Mouse (Mus musculus) thymus, adult 18-20 months (tissue): ENCODE data around the gene Sirt6.

Experiments
- DNase-seq, 2 experiments: peaks; one replicate each; pipeline ENCODE4 v3.0.0; 2022; ENCODE audit warnings: mixed read lengths in 2 of 2

Gene Sirt6

DNA sequence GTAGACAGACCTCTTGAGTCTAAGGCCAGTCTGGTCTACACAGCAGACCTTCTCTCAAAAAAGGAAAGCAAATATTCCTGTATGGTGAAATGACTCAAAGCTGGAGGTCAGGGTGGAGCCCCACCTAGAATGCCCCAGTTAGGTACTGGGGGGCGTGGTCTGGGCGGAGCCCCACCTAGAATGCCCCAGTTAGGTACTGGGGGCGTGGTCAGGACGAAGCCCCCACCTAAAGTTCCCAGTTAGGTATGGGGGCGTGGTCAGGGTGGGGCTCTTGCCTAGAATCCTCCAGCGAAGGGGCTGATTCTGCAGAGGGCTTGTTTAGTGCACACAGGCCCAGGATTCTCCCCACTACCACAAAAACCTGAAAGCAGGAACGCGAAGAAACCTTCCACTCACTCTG is 4.2 kb downstream of the Sirt6 start:
- no peak for DNase-seq

DNA sequence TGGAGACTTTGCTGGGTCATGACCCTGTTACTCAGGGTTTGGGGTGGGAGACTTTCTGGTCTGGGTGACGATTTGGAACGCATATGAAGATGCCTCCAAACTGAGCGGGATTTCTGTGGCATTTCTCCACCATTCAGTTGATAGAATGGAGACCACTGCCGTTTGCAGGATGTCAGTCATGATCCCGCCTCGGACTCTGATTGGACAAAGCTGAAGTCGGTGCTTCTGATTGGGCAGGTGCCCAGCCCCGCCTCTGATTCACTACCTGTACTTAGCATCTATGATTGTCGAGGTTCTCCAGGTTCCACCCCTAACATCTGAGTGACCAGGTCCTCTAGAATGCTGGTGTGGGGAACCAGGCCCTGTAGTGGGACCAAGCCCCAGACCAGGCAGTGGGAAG is 6.8 kb downstream of the Sirt6 start:
- no peak for DNase-seq

DNA sequence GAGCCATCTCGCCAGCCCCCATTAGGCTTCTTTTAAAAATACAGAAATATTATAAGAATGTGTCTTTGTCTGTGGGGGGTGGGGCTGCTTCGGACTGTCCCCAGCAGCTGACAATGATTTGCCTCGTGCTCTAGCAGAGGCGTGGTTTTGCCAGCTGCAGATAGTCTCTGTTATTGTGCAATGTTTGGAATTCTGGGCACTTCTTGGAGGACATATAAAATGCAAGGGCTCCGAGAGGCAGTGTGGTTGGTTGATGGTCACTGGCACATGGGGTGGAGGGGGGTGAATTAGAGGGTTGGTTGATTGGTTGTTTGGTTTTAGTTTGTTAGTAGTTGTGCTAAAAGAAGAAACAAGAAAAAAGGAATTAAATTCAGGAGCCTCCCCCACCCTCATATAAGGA is 7.6 kb downstream of the Sirt6 start:
- DNase-seq = no peak

DNA sequence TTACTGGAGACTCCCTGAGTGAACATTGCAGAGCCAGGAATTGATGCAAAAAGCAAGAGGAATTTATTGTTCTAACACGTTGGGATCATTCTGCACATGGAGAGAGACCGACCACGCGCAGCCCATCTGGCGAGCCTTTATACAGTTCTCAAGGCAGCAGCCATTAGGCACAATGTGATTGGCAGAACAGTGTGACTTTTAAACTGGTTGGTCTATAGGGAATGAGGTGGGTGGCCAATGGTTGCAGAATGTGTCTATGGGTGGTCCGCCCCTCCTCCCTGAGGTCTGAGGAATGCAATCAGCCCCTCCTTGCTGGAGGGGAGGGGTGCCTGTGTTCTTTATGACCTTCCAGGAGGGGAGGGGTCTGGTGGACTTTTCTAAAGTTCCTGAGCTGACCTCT is 12.1 kb downstream of the Sirt6 start:
- DNase-seq = no peak

DNA sequence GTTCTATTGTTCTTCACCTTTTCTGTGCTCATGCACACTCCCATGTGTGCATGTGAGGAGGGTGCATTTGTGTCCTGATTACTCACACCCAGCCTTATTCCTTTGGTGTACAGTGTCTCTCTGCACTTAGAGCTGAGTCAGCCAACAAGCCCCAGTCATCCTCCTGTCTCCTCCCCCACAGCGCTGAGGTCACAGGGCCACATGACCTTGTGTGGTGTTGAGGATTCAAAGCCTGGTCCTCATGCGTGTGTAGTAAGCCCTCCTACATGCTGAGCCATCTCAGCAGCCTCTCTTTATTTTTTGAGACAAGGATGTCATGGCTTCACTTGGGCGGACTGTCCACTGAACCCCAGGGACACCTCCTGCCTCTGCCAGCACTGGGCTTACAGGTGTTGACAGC is 14.8 kb downstream of the Sirt6 start:
- DNase-seq = no peak

DNA sequence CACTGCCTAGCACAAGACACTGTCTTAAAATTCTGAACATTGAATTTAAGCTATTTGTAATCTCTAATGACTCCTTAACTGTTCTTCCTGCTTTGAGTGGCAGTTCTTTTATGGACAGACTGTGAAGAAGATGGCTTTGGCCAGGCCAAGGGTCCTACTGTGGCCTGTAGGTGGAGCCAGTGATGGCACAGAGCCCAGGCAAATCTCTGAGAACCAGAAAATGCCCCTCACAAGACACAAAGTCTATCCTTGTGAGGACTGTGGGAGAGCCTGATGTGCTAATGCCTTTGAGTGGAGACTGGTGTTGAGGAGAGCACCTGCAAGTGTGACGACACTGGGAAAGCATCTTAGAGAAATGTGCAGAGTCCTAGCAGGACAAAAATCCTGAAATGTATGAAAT is 19.3 kb downstream of the Sirt6 start:
- DNase-seq = no peak

DNA sequence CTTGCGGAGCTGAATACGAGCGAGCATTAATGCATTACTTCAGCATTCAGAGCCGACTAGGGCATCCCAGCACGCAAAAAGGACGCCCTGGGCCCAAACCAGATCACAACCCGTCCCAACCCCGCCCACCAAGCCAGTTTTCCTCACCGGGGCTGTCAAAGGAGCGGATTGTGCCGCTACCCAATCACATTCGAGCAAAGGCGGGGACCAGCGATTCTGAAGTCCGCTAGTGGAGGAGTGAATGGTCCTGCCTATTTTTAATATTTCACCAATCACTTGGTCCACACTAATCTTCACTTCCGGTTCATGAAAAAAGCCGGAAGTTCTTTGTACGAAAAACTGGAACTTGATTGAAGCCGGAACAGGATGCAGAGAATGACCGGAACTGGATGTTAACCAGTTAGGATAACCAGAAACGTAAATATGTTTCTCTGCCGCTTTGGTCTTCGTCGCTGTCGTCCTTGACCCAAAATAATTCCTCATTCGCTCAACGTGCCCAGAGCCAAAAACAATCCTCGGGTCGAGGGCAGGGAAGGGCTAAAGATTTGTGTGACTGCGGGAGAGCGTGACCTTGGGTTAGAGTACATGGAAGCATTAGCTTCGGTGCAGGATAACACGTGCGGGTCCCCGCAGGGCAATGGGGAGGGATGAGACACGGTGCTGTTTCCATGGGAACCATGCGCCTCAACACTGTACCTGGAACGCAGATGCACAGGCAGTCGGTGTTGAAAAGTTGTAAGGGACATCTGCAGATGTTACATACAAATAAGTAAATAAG is 21.4 kb downstream of the Sirt6 start, which contains the start of gene BC025920:
Gene BC025920, plus strand, starts transcription at position 297 of the 778 bp plus-strand sequence.
- peak; percentile 75 to 86 for DNase-seq

DNA sequence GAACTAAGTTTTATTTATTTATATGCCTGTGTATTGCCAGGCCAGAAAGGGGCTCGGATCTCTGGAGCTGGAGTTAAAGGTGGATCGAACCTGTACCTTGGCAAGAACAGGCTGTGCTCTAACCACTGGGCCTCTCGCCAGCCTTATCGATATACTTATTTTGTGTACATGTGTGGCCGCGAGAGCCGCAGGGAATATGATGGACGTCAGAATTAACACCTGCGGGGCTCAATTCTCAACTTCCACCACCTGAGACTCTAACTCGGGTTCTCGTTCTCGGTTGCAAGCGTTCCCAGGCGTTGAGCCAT is 22.0 kb downstream of the Sirt6 start:
- DNase-seq = no peak

DNA sequence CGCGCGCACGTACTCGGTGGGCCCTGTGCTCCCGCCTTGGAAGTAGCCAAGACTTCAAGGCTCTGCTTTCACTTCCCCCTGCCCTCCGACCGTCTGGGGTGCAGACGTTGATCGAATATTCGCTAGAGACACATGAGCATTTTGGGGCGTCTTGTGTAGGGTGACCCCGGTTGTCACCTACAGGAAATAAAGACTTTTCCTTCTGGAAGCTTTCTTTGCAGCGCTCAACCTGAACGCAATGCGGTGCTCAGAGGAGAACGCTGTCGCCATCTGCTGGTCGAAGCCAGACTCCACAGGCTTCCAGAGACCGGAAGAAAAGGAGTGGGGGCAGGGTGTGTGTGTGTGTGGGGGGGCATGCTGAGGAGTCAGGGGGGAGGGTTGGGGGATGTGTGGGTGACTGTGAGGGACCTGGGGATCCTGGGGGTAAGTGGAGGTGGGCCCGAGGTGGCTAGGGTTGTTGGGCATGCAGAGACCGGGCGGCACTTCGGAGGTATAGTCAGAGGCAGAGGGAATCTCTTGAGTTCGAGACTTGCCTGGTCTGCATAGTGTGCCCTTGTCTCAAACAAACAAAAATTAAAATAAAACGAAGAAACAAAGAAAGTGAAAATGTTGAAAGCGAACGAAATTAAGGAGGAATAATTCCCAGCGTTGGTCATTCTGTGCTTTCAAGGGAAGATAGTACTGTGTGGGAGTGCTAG is 22.5 kb downstream of the Sirt6 start:
- DNase-seq = peak; percentile 79 to 83

DNA sequence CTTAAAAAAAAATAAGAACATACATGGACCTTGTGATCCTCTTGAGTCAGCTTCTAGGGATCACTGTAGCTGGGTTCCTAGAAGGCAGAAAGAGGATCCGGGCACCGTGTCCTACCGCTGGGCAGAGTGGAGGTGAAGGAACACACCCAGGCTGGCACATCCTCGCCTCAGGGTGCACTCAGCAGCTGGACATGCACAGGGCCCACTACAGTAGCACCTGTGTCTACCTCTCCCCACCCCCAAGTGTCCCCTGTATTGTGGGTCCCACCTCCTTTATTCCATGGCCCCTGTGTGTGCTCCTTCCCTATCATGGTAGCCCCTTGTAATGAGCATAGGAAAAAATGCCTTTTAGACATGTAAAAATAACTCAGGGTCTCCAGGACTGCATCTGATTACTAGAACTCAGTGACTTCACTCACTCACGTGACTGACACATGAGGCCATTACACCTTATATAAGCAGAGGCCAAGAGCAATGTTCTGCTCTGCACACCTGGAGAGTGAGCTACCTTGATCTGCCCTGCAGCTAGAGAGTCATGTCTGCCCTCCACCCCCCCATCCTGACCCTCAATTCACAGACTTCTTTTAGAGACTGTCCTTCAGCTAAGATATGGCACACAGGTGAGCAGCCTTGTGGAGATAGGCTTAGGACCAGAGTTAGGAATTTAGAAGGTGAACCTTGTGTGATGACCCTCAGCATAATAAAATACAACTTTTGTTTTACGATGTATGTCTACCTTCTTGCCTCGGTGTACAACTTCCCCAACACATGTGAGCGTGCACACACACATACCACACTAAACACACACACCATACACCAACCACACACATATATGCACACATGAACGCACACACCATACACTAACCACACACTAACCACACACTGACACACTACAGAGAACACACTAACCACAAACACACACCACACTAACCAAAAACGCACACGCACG is 23.3 kb downstream of the Sirt6 start:
- no peak for DNase-seq

DNA sequence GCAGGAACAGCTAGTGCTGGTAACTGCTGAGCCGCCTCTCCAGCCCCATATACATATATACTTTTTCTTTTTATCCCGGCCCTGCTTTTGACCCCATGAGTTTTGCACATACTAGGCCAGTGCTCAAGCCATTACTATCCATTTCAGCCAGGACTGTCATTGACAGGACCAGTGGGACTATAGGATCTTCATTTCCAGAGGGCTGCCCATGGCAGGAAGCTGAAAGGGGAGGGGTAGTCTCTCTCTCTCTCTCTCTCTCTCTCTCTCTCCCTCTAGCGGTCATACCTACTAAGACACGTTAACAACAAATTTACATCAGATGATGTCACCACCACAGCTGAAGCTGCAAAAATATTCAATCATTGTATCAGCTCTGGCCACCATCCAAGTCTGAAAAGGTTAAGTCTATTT is 24.9 kb downstream of the Sirt6 start:
- DNase-seq = peak in 1 of 2 experiments; percentile 52

DNA sequence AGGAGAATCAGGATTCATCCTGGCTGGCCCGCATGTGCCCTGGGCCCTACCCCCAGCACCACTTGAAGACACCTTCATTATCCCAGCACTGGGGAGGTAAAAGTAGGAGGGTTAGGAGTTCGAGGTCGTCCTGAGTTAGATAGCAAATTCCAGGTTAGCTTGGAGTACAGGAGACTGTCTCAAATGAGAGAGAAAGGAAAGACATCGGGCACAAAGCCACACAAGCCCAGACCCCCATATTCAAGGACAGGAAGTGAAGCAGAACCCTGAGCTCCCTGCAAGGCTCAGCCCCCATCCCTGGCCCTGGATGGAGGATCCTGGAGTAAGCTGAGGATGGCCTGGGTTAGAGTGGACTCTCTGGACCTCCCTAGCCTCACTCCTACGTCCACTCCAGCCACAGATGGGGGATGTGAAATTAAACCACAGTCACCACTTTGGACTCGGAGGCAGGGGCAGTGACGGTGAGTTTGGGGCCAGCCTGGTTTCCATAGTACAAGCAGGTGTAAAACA is 26.1 kb downstream of the Sirt6 start:
- DNase-seq = no peak

DNA sequence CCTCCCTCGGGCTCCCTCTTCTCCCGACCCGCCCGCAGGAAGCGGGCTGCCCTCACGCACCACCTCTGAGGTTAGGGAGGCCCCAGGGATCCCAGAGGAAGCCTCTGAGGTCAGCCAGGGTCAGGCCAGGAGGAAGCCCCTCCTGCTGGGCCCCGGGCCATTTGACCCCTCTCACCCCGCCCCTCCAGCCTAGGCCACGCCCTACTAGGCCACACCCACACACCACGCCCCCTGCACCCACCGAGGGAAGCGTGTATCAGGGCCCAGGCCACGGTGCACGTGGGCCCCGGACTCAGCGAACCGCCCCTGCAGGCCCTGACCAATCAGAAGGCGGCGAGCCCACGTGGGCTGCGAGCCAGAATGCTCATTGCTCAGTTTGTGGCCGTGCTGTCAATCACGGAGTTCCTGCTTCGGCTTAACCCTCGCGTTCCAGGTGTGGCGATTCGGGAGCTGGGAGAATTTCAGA is 26.8 kb downstream of the Sirt6 start, which contains the start of gene Tle6:
Gene Tle6, minus strand, starts transcription at position 336 of the 466 bp plus-strand sequence.
- peak; percentile 88 to 95 for DNase-seq

DNA sequence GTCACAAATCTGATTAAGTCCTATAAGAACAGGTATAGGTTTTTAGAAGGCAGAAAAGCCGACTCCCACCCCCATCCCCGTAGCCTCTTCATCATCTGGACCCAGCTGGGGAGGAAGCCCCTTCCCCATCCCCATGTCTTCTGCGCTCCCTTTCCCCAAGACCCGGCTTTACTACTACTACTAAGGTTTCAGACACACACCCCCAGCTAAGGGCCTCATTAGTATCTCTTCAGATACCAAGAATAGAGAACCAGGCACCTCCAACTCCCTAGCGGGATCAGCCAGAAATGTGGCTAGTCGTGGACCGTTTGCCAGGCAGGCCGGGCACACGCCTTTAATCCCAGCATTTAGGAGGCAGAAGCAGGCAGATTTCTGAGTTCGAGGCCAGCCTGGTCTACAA is 27.5 kb downstream of the Sirt6 start:
- DNase-seq = no peak

DNA sequence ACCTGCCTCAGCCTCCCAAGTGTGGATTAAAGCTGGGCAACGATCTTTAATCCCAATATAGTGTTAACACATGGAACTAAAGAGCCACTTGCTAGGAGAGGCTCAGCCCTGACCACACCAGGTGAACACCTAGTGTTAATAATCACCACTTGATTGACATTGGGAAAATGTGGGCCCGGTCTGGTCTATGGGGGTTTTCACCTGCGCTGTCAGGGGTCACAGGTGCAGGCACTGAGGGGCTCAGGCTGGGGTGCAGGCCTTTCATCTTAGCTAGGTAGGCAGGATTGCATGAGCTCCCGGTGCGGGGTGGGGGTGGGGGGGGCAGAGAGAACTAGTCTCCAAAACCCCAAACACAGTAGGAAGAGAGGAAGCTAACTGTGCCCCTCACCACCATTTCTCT is 28.0 kb downstream of the Sirt6 start:
- DNase-seq = peak in 1 of 2 experiments; percentile 47

DNA sequence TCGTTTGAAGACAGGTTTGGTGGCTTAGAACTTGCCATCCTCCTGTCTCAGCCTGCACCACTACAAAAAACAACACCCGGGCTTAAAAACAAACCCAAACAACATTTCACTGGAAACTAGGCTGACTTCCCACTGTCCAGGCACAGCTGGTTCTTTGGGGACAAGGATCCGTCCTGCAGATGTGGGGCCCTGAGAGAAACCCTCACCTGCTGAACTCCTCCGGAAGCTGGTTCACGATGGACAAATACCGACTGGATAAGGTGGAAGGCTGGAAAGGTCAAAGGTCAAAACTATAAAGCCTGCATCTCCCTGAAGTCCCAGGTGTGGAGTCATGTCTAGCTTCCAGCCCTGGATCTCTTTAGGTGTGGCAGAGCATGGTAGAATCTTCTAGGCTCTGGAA is 28.7 kb downstream of the Sirt6 start:
- no peak for DNase-seq

DNA sequence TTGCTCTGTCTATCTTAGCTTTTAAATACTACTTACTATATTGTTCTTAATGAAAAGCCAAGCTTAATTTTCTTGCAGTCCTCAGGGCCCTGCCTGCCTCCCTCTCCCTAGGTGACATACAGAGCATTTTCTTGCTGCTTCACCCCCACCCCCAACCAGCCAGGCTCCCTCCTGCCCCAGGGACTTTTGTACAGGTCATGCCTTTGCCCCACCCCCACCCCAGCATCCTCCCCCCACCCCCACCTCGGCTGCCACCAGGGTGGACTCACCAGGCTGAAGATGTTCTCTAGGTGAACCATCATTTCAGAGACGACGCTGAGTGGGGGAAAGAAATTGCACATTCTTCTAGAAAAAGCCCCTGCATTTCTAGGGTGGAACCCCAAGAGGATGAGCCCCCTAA is 29.3 kb downstream of the Sirt6 start:
- no peak for DNase-seq

DNA sequence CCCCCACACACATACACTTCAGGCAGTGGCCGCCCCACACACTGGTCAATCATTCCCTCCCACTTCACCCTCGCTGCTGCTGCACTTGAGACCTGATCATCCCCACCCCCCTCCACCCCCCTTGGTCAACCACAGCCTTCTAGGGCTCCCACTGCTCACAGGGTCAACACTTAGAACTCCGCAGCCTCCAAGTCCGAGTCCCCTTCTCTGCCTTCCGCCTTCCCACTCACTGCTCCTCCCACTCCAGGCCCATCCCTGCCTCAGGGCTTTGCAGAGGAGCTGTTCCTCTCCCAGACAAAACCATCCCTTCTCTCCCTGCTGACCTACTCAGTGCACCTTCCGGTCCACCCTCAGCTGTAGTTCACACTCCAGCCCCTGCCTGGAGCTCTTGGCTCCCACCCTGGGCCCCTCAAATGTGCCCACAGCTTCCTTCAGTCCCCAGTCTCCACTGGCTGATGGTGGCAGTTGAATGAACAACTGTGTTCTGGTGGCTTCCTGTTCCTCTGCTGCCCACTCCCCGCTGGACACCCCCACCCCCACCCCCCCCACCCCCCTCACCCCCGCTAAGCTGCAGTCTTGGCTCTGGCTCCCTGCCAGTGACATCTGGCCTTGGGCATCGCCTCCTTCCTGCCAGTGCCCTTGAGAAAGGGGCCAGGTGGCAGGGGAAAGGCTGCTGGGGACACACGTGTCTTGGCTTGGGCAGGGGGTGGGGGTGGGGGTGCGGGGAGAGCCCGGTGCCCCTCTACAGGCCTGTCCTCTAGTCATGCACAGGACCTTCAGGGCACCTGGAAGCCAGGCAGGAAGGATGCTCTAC is 30.3 kb downstream of the Sirt6 start:
- DNase-seq = peak in 1 of 2 experiments; percentile 67

DNA sequence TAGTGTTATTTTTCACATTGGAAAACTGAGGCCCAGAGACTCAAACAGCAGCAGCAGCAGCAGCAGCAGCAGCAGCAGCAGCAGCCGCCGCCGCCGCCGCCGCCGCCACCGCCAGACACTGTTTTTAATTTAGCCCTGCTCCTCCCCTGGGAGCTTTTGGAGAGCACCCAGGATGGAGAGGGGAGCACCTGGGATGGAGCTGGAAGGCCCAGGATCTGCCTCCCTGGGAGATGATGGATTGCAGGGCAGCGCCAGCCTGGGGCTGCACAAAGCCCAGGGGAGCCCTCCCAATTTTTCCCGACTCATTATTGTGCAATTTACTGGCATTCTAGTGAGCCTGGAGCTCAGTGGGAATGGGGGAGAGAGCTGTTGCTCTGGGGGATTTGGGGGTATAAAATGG is 31.0 kb downstream of the Sirt6 start:
- no peak for DNase-seq

DNA sequence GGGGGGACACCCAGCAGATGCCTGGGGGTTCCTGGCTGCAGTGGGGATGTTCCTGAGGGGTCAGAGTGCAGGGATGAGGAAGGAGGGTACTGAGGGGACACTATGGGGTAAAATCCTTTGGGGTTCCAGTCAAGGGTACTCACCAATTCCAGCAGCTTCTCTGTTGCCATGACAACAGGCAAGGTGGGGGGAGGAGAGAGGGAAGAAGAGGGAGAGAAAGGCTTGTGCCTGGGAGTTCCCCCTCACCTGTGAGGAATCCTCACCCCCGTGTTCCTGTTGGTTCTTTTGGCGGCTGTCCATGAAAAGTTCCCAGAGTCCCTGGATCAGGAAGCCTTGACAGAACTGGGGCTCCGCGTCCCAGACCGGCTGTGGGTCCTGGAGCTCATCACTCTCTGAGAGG is 32.0 kb downstream of the Sirt6 start:
- no peak for DNase-seq

DNA sequence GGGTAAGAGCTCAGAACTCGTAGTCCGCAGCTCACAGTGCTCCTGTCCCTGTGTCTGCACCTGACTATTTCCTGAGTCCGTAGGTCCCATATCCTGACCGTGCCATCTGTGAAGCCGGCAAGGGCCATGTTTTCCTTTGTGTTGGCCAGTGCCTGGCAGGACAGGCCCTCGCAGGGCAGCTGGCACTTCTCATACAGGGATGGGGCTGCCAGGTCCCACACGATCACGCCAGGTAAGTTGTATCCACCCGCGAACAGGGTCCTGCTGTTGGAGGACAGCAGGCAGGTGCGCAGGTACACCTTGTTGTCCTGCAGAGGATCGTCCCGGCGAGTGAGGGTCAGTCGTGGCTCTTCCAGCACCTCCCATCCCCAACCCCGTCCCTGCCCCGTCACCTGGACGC is 33.7 kb downstream of the Sirt6 start:
- DNase-seq = no peak

DNA sequence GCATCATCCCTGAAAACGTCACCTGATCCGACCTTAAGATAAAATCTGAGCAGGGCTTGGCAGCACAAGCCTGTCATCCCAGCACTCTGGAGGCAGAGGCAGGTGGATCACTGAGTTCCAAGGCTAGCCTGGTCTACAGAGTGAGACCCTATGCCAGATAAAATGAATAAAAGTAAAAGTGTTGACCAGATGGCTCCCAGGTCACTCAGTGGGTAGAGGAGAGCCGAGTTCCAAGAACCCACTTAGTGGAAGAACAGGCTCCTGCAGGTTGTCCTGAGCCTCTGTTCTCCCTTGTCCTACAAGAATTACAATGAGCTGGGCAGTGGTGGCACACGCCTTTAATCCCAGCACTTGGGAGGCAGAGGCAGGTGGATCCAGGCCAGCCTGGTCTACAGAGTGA is 34.4 kb downstream of the Sirt6 start:
- DNase-seq = no peak
